Mouse (Mus musculus): ENCODE results near the gene Mettl21a.

DNA sequence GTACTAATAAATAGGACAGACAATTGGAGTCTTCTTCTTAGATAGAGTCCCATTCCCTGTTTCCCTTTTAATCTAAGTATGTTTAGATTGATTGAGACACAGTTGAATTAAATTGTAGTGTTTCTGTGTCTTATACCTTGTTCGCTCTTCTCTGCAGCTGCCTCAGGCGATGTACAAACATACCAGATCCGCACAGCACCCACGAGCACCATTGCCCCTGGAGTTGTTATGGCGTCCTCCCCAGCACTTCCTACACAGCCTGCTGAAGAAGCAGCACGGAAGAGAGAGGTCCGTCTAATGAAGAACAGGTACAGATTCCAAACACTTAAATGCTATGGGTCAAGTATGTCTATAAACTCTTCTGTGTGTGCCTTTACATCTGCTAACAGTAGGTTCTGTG is 41.0 kb downstream of the Mettl21a start:
- TF ChIP-seq CTCF (IDR thresholded peaks at IDR 0.05; ENCODE audit: borderline replicate concordance, insufficient read depth, low read length) (no peak), POLR2A (IDR thresholded peaks at IDR 0.05; ENCODE audit: low read depth, low read length) (no peak)

Data from embryonic fibroblast, embryonic 13.5 days (primary cell).